Mouse (Mus musculus): Measurements from ENCODE around the gene Emilin1. TPM values are rescaled to one million over a fixed set of nuclear protein-coding genes. Genes with fewer than 3 reads are reported as not detected.

Gene Emilin1
- polyA plus RNA-seq, 1 experiment from 2014 or later: 59.7 TPM

DNA sequence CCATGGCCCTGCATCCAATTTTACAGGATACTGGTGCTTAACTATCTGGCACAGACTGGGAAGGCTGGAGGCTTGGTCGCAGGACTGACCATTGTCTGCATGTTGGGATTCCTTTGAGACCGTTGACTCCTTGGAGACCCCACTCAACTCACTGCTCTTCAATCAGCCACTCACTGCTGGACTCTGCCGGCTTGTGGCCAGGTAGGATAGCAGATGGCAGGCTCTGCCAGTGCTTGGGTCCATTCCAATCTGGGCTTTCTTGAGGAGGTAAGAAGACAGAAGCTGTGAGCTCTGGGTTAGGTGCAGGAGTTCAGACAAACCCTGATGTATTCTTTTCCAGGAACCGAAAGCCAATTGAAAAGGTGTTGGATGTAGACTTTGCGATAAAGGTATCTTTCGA lies 40.9 kb downstream of the Emilin1 start:
- H3K36me3 ChIP-seq (ENCODE audit: control insufficient read depth, insufficient read depth, low read length): peaks cover 22% of the 10 kb centered on the region
- 93% methylated on average over 6 of the region's 6 CpGs for WGBS

GRCm38 (mm10) chr5:30954556-30954955 lies 41.4 kb downstream of the Emilin1 start:
- DNase-seq (ENCODE audit: low spot score) (no peak), ATAC-seq (ENCODE audit: insufficient read depth, low FRiP score, low TSS enrichment) (no peak)
- H3K4me3 ChIP-seq (ENCODE audit: low read depth, low read length): no peak overlapping the region
- no peaks in the 10 kb centered on the region for H3K27me3 ChIP-seq (ENCODE audit: control insufficient read depth, insufficient read depth, low read length)
- H3K4me2 ChIP-seq (ENCODE audit: low read depth): no peak overlapping the region
- no peak overlapping the region for H3K27ac ChIP-seq (ENCODE audit: low read depth, low read length)
- 96% methylated on average over 9 of the region's 9 CpGs for WGBS
- H3K36me3 ChIP-seq (ENCODE audit: control insufficient read depth, insufficient read depth, low read length): peaks cover 22% of the 10 kb centered on the region
- H3K9me3 ChIP-seq (ENCODE audit: control insufficient read depth, low read length): no peaks in the 10 kb centered on the region
- no peak overlapping the region for H3K9ac ChIP-seq (ENCODE audit: low read length)
- H3K4me1 ChIP-seq (ENCODE audit: control insufficient read depth, insufficient read depth, low read length): peaks cover 13% of the 10 kb centered on the region

More for the DNA sequence above, 40.9 kb downstream of the Emilin1 start:
- Histone ChIP-seq H3K9me3 (ENCODE audit: control insufficient read depth, low read length) (no peaks in the 10 kb centered on the region), H3K4me1 (ENCODE audit: control insufficient read depth, insufficient read depth, low read length) (peaks cover 9% of the 10 kb centered on the region), H3K9ac (ENCODE audit: low read length) (no peak overlapping the region), H3K4me2 (ENCODE audit: low read depth) (no peak overlapping the region), H3K27me3 (ENCODE audit: control insufficient read depth, insufficient read depth, low read length) (no peaks in the 10 kb centered on the region), H3K27ac (ENCODE audit: low read depth, low read length) (no peak overlapping the region), H3K4me3 (ENCODE audit: low read depth, low read length) (no peak overlapping the region)
- no peak for DNase-seq (ENCODE audit: low spot score)
- ATAC-seq (ENCODE audit: insufficient read depth, low FRiP score, low TSS enrichment): no peak

GRCm38 (mm10) chr5:30955751-30956150 lies 42.5 kb downstream of the Emilin1 start:
- 92% methylated on average over 6 of the region's 6 CpGs for WGBS

DNA sequence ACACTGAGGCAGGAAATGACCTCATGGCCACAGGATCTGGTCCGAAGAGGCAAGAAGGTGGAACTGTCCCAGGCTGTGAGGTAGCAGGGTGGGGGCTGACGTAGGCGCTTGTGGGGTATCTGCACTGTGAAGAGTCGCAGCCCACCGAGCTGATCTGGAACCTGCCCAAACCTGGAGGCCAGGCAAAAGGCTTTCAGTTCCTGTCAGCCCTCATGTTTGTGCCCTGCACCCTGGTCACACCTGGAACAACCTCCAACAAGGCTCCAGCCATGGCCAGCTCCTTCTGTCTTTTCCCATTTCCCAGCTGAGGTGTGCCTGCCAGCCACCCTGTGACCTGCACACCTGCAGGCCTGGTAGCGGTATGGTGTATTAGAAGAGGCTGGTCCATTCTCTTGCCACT lies 44.7 kb downstream of the Emilin1 start:
- no peak overlapping the region for H3K4me2 ChIP-seq (ENCODE audit: low read depth)
- H3K9me3 ChIP-seq (ENCODE audit: control insufficient read depth, low read length): no peaks in the 10 kb centered on the region
- H3K4me3 ChIP-seq (ENCODE audit: low read depth, low read length): no peak overlapping the region
- H3K9ac ChIP-seq (ENCODE audit: low read length): no peak overlapping the region
- WGBS: 93% methylated on average over 6 of the region's 6 CpGs
- H3K36me3 ChIP-seq (ENCODE audit: control insufficient read depth, insufficient read depth, low read length): peaks cover 22% of the 10 kb centered on the region
- DNase-seq (ENCODE audit: low spot score): no peak
- no peak overlapping the region for H3K27ac ChIP-seq (ENCODE audit: low read depth, low read length)
- no peak for ATAC-seq (ENCODE audit: insufficient read depth, low FRiP score, low TSS enrichment)
- H3K27me3 ChIP-seq (ENCODE audit: control insufficient read depth, insufficient read depth, low read length): no peaks in the 10 kb centered on the region
- peaks cover 11% of the 10 kb centered on the region for H3K4me1 ChIP-seq (ENCODE audit: control insufficient read depth, insufficient read depth, low read length)

More at GRCm38 (mm10) chr5:30955751-30956150, 42.5 kb downstream of the Emilin1 start:
- DNase-seq (ENCODE audit: low spot score) (no peak), ATAC-seq (ENCODE audit: insufficient read depth, low FRiP score, low TSS enrichment) (no peak)
- Histone ChIP-seq H3K27ac (ENCODE audit: low read depth, low read length) (no peak overlapping the region), H3K9me3 (ENCODE audit: control insufficient read depth, low read length) (no peaks in the 10 kb centered on the region), H3K4me2 (ENCODE audit: low read depth) (no peak overlapping the region), H3K9ac (ENCODE audit: low read length) (no peak overlapping the region), H3K27me3 (ENCODE audit: control insufficient read depth, insufficient read depth, low read length) (no peaks in the 10 kb centered on the region), H3K4me3 (ENCODE audit: low read depth, low read length) (no peak overlapping the region), H3K4me1 (ENCODE audit: control insufficient read depth, insufficient read depth, low read length) (peaks cover 11% of the 10 kb centered on the region), H3K36me3 (ENCODE audit: control insufficient read depth, insufficient read depth, low read length) (peaks cover 22% of the 10 kb centered on the region)

- ATAC-seq (ENCODE audit: insufficient read depth, low FRiP score, low TSS enrichment): no peak; the same call in 1 of the 2 replicates
- Histone ChIP-seq H3K27me3 (ENCODE audit: control insufficient read depth, insufficient read depth, low read length) (no peaks in the 10 kb centered on the region), H3K4me2 (ENCODE audit: low read depth) (peak overlapping the region; percentile 92), H3K27ac (ENCODE audit: low read depth, low read length) (peak overlapping the region; percentile 82), H3K9ac (ENCODE audit: low read length) (peak overlapping the region; percentile 84), H3K4me1 (ENCODE audit: control insufficient read depth, insufficient read depth, low read length) (peaks cover 11% of the 10 kb centered on the region), H3K9me3 (ENCODE audit: control insufficient read depth, low read length) (no peaks in the 10 kb centered on the region), H3K4me3 (ENCODE audit: low read depth, low read length) (peak overlapping the region; percentile 86), H3K36me3 (ENCODE audit: control insufficient read depth, insufficient read depth, low read length) (peaks cover 19% of the 10 kb centered on the region)
- 42% methylated on average over 19 of the region's 19 CpGs for WGBS
- DNase-seq (ENCODE audit: low spot score): no peak
Observed at GRCm38 (mm10) chr5:30959198-30959854, 46.1 kb downstream of the Emilin1 start.

DNA sequence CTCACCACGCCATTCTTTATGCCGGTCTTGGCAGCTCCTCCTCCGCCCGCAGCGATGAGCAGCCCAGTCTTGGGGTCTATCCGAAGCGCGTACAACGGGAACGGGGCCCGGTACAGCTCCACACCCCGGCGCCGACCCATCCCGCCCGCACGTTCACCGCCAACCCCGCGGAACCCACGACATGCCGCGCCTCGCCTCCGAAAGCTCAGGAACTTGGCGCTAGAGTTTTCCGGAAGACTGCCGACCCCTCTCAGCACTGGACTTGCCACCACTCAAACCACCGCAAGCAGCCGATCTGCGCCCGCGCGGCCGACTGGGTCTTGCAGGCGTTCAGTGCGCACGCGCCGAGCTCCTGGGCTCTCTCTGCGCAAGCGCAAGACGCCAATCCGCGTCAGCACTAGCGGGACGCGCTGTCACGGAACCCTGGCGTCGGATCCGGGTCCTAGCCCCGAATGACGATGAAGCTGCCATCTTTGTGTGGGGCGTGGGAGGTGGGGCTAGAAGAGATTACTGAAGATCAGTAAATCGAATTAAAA lies 46.8 kb downstream of the Emilin1 start, which contains the start of gene Preb:
Gene Preb (minus strand): TSS at position 396 of the 536 bp plus-strand sequence.
- Histone ChIP-seq H3K4me1 (ENCODE audit: control insufficient read depth, insufficient read depth, low read length) (peaks cover 11% of the 10 kb centered on the region), H3K27me3 (ENCODE audit: control insufficient read depth, insufficient read depth, low read length) (no peaks in the 10 kb centered on the region), H3K9me3 (ENCODE audit: control insufficient read depth, low read length) (no peaks in the 10 kb centered on the region), H3K27ac (ENCODE audit: low read depth, low read length) (peak within 1 kb of the TSS; percentile 82), H3K36me3 (ENCODE audit: control insufficient read depth, insufficient read depth, low read length) (peaks cover 15% of the 10 kb centered on the region), H3K9ac (ENCODE audit: low read length) (peak within 1 kb of the TSS; percentile 84), H3K4me2 (ENCODE audit: low read depth) (peak within 1 kb of the TSS; percentile 92), H3K4me3 (ENCODE audit: low read depth, low read length) (peak within 1 kb of the TSS; percentile 86)
- under 1% methylated on average over 56 of the region's 56 CpGs for WGBS
- peak; percentile 89 for ATAC-seq (ENCODE audit: insufficient read depth, low FRiP score, low TSS enrichment)
- peak; percentile 99 for DNase-seq (ENCODE audit: low spot score)

- DNase-seq (ENCODE audit: low spot score) (no peak), ATAC-seq (ENCODE audit: insufficient read depth, low FRiP score, low TSS enrichment) (no peak)
- peaks cover 11% of the 10 kb centered on the region for H3K4me1 ChIP-seq (ENCODE audit: control insufficient read depth, insufficient read depth, low read length)
- H3K9me3 ChIP-seq (ENCODE audit: control insufficient read depth, low read length): no peaks in the 10 kb centered on the region
- H3K4me2 ChIP-seq (ENCODE audit: low read depth): peak overlapping the region; percentile 92
- H3K27ac ChIP-seq (ENCODE audit: low read depth, low read length): no peak overlapping the region
- no peaks in the 10 kb centered on the region for H3K27me3 ChIP-seq (ENCODE audit: control insufficient read depth, insufficient read depth, low read length)
- H3K4me3 ChIP-seq (ENCODE audit: low read depth, low read length): no peak overlapping the region; the same call in 1 of the 2 replicates
- WGBS: 91% methylated on average over 2 of the region's 2 CpGs
- peaks cover 10% of the 10 kb centered on the region for H3K36me3 ChIP-seq (ENCODE audit: control insufficient read depth, insufficient read depth, low read length)
- no peak overlapping the region for H3K9ac ChIP-seq (ENCODE audit: low read length)
Observed at GRCm38 (mm10) chr5:30960814-30961213, 47.6 kb downstream of the Emilin1 start.

DNA sequence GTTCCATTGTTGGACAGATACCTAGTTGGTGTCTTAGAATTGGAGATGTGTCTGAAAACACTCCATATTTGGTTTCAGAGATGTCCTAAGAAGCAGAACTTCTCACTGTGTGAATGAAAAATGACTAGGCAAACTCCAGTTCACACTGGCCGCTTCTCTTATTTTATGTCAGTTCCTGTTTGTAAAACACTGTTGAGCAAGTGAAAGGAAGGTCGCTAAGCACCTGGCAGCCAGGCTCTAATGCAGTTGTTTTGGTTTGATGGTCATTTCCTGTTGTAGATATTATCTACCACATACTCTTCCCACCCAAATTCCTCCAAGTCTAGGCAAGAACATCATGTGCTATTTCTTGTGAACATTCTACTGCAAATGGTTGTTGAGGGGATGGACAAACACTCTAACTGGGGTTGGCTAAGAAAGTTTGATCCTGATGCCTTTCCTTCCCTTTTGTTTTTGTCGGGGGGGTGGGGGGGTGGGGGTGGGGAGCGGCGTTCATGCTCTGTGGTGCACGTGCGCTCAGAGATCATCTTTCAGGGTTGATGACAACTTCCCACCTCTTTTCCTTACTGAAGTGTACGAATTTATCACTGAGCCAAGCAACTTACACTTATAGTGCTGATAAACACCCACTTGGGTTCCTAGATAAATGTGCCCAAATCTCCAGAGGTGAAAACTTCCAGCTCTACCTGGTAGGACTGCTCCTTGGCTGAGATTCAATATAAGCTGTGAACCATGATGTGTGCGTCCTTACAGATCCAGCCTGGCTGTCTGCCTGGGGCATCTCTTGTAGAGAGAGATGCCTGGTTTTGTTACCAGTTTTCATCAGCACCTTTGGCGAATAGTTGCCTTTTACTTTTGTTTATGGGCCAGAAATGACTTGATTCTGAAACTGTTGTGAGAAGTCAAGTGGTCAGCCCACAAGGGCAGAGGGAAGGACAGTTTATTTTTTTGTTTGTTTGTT lies 48.6 kb downstream of the Emilin1 start:
- H3K4me1 ChIP-seq (ENCODE audit: control insufficient read depth, insufficient read depth, low read length): peaks cover 11% of the 10 kb centered on the region
- no peak for ATAC-seq (ENCODE audit: insufficient read depth, low FRiP score, low TSS enrichment)
- no peaks in the 10 kb centered on the region for H3K27me3 ChIP-seq (ENCODE audit: control insufficient read depth, insufficient read depth, low read length)
- H3K27ac ChIP-seq (ENCODE audit: low read depth, low read length): no peak overlapping the region
- 81% methylated on average over 10 of the region's 10 CpGs for WGBS
- no peak for DNase-seq (ENCODE audit: low spot score)
- no peaks in the 10 kb centered on the region for H3K9me3 ChIP-seq (ENCODE audit: control insufficient read depth, low read length)
- H3K9ac ChIP-seq (ENCODE audit: low read length): no peak overlapping the region
- no peak overlapping the region for H3K4me3 ChIP-seq (ENCODE audit: low read depth, low read length)
- H3K36me3 ChIP-seq (ENCODE audit: control insufficient read depth, insufficient read depth, low read length): peaks cover 8% of the 10 kb centered on the region
- no peak overlapping the region for H3K4me2 ChIP-seq (ENCODE audit: low read depth)
